Mouse (Mus musculus) small intestine, adult 2 months (tissue): ENCODE results near the gene Cyp2c38. TPM values are rescaled to one million over a fixed set of nuclear protein-coding genes. Genes with fewer than 3 reads are reported as not detected.
"Not testable (repeated sequence)": the region's sequence is repeated elsewhere in the genome, so short reads cannot be mapped to it uniquely, and the experiment has no call there.

Experiments
- H3K27ac ChIP-seq: fragments of 200-500 bp; 2 replicates; pipeline ENCODE4 v1.5.1; 2012; ENCODE audit warnings: low read depth, low read length, control low read depth, inconsistent platforms; ENCODE audit not compliant: insufficient read depth
- H3K27me3 ChIP-seq: fragments of 200-500 bp; 2 replicates; pipeline ENCODE4 v1.6.1; 2012; ENCODE audit warnings: mild to moderate bottlenecking, moderate library complexity, low read length, inconsistent platforms; ENCODE audit not compliant: control insufficient read depth, insufficient read depth
- H3K36me3 ChIP-seq: fragments of 200-500 bp; 2 replicates; pipeline ENCODE4 v1.6.1; 2012; ENCODE audit warnings: mild to moderate bottlenecking, low read length, control low read depth, inconsistent platforms; ENCODE audit not compliant: control insufficient read depth, insufficient read depth
- H3K4me1 ChIP-seq: fragments of 200-500 bp; 2 replicates; pipeline ENCODE4 v1.6.1; 2012; ENCODE audit warnings: low read length, inconsistent platforms, mixed read lengths; ENCODE audit not compliant: control insufficient read depth, insufficient read depth, insufficient read length
- H3K4me3 ChIP-seq: fragments of 200-500 bp; 2 replicates; pipeline ENCODE4 v1.5.1; 2012; ENCODE audit warnings: low read depth, mild to moderate bottlenecking, control low read depth, inconsistent platforms, low read length, moderate library complexity
- CTCF ChIP-seq: fragments of 200-500 bp; IDR thresholded peaks from 2 replicates; pipeline ENCODE4 v1.5.1; 2012; ENCODE audit warnings: low read depth, mild to moderate bottlenecking, control low read depth, inconsistent platforms, low read length, moderate library complexity, mixed read lengths; ENCODE audit not compliant: insufficient replicate concordance, insufficient read length; ENCODE audit errors: extremely low read depth
- POLR2A ChIP-seq: fragments of 200-500 bp; IDR thresholded peaks from 2 replicates; pipeline ENCODE4 v1.6.1; 2012; ENCODE audit warnings: low read depth, mild to moderate bottlenecking, control low read depth, inconsistent platforms, low read length, moderate library complexity
- WGBS: fragments of 180-500 bp; shearing (Covaris S2); methylation state at CpG from one replicate; pipeline ENCODE4 v1.1.7; 2018; 5-methylcytosine and 5-hydroxymethylcytosine counted together
- polyA plus RNA-seq: library from polyadenylated mRNA; depleted of rRNA; stranded (reverse); fragments of >200 nt; gene quantifications from 2 replicates; pipeline ENCODE4 v1.2.3, GENCODE M21; 2012; rRNA removed

The Cyp2c38 gene
- polyA plus RNA-seq: 0.04 TPM in 2 replicates

DNA sequence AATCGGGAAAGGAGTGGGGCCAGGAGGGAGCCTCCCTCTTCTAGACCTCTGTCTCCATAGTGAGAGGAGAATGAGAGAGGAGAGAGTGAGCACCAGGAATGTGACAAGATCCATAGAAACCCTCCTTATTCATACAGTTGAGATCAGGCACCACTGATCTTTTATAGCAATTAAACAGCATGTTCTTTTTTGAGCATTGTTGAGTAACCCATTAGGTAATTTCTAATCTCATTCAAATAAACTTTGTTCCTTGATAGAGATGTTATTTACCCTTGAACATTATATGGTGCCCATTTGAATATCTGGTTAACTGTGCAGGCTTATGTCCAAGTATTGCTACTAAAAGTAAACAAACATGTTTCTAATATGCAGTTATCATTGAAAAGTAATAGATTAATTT lies at the start of gene Cyp2c38:
Cyp2c38 (minus strand) TSS at position 135 of the 400 bp plus-strand sequence.
- Histone ChIP-seq H3K4me1 (0 out of 2 replicates have a peak, but pooled peaks cover 1% of the 10 kb centered on the region), H3K4me3 (no peak within 1 kb of the TSS), H3K27ac (no peak within 1 kb of the TSS), H3K36me3 (no peaks in the 10 kb centered on the region), H3K27me3 (no peaks in the 10 kb centered on the region)
- TF ChIP-seq POLR2A (no peak), CTCF (no peak)
- 48% methylated on average over 1 of the region's 1 CpGs for WGBS

DNA sequence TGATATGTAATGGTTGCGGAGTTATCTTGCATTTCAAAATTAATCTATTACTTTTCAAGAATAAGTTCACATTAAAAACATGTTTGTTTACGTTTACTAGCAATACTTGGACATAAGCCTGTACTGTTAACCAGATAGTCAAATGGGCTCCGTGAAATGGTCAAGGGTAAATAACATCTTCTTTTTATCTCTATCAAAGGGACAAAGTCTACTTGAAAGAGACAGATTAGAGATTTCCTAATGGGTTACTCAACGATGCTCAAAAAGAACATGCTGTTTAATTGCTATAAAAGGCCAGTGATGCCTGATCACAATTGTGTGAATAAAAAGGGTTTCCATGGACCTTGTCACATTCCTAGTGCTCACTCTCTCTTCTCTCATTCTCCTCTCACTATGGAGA lies 47.7 kb upstream of the Cyp2c38 start, which contains the start of gene Cyp2c39:
Cyp2c39 (plus strand) TSS at position 329 of the 400 bp plus-strand sequence.
- no peaks in the 10 kb centered on the region for H3K4me1 ChIP-seq
- 50% methylated on average over 4 of the region's 4 CpGs for WGBS
- no peak within 1 kb of the TSS for H3K4me3 ChIP-seq
- no peaks in the 10 kb centered on the region for H3K36me3 ChIP-seq
- no peaks in the 10 kb centered on the region for H3K27me3 ChIP-seq
- H3K27ac ChIP-seq: no peak within 1 kb of the TSS
- no peak for TF ChIP-seq POLR2A
- no peak for TF ChIP-seq CTCF

DNA sequence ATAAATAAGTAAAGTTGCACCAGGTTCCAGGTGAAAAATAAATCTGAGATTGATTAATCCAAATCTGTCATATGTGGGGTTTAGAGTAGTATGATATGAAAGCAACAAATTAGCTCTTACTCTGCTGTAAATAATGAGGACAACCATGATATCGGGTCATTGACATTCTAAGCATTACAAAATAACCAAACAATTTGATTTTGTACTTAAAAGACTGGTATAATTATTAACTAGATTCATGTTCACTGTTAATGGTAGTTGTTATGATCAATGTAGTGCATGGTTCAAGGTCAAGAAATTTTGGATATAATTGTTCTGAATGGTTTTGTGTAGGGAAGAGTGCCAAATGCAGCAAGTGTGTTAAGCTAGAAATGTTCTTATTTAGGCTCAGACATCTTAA lies 46.7 kb upstream of the Cyp2c38 start:
- WGBS: 35% methylated on average over 1 of the region's 1 CpGs

DNA sequence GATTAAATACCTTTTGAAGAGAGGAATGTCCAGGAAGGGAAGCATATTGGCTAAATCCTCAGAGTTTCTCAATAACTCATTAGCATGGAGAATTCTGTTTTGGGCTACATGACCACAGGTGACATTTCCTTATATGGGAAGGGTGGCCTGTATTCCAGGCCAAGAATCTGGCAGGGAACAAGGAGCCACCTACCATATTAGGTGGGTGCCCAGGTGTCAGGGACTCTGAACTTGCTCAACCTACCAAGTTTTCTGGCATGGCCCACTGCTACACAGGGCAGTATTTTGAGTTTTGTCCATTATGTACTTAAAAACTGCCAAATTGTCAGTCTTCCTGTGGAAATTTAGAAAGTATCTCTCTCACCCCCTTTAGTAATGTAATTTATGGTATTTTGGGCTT lies 43.5 kb upstream of the Cyp2c38 start:
- Histone ChIP-seq H3K27me3 (no peaks in the 10 kb centered on the region), H3K4me1 (no peaks in the 10 kb centered on the region), H3K27ac (no peak overlapping the region), H3K4me3 (no peak overlapping the region), H3K36me3 (no peaks in the 10 kb centered on the region)
- TF ChIP-seq POLR2A (no peak), CTCF (no peak)

More for the DNA sequence above, 46.7 kb upstream of the Cyp2c38 start:
- H3K27ac ChIP-seq: no peak overlapping the region
- H3K4me1 ChIP-seq: no peaks in the 10 kb centered on the region
- no peaks in the 10 kb centered on the region for H3K27me3 ChIP-seq
- TF ChIP-seq CTCF (no peak), POLR2A (no peak)
- H3K36me3 ChIP-seq: no peaks in the 10 kb centered on the region
- H3K4me3 ChIP-seq: no peak overlapping the region

DNA sequence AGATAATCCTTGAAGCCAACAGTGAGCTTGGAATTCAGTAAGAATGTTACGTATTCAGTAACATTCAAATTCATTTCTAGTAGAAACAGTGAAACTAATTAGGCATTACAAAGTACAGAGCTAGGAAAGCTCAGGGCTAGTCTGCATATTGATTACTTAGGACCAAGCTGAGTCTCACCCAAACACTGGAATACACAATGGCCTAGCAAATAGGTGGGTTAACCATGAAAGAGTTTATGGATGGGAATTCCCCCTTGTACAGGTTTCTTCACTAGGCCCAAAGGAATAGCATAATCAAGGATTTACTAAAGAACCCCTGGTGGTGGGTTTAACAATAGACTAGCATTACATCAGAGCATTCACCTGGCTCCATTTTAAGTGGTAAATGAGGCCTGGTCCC lies 21.1 kb upstream of the Cyp2c38 start:
- H3K4me3 ChIP-seq, H3K27me3 ChIP-seq, H3K36me3 ChIP-seq, H3K27ac ChIP-seq, H3K4me1 ChIP-seq: not testable (repeated sequence)
- WGBS: 100% methylated on average over 1 of the region's 1 CpGs

DNA sequence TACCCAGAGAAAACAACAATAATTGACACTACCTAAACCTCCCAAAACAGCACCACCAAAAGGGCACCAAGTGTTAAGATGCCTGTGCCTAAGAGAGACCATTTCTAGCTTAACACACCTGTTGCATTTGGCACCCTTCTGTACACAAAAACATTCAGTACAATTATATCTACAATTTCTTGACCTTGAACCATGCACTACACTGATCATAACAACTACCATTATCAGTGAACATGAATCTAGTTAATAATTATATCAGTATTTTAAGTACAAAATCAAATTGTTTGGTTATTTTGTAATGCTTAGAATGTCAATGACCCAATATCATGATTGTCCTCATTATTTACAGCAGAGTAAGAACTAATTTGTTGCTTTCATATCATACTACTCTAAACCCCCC lies 1.0 kb upstream of the Cyp2c38 start:
- TF ChIP-seq POLR2A (no peak), CTCF (no peak)
- Histone ChIP-seq H3K4me1 (0 out of 2 replicates have a peak, but pooled peaks cover 1% of the 10 kb centered on the region), H3K4me3 (no peak overlapping the region), H3K36me3 (no peaks in the 10 kb centered on the region), H3K27me3 (no peaks in the 10 kb centered on the region), H3K27ac (no peak overlapping the region)

Other genes starting within 250 kb of the Cyp2c38 start
- gene Cyp2c29, start 193.7 kb downstream of the Cyp2c38 start, polyA plus RNA-seq: 0.70 and 3.2 TPM in 2 replicates
- gene Cyp2c39, start 47.8 kb upstream of the Cyp2c38 start, polyA plus RNA-seq: not detected in 2 replicates
- 0.13 and 0.39 TPM in 2 replicates for gene Cyp2c67, start 186.0 kb upstream of the Cyp2c38 start, polyA plus RNA-seq